Mouse (Mus musculus) MEL (cell line): ENCODE measurements around the gene Tnni3k. TPM values are rescaled to one million over a fixed set of nuclear protein-coding genes. Genes with fewer than 3 reads are reported as not detected.
A peak's percentile ranks its signal among the peaks of the same experiment; 100 is the strongest.

Source experiments
- DNase-seq: peaks from one replicate; pipeline ENCODE4 v3.0.0; 2011; ENCODE audit warnings: low read depth, low spot score
- H3K27ac ChIP-seq: 2 replicates; pipeline ENCODE4 v1.5.1; 2012; ENCODE audit warnings: low read depth, mild to moderate bottlenecking, control low read depth, low read length, moderate library complexity; ENCODE audit not compliant: control insufficient read depth
- H3K27me3 ChIP-seq, 2 experiments: fragments of 150-350 bp in 1 of 2; sonication (generic) in 1 of 2; 2 replicates each; pipeline ENCODE4 v1.6.1; 2012; ENCODE audit warnings: low read length in 2 of 2, mild to moderate bottlenecking in 2 of 2, improper control_type of control experiment in 1 of 2, moderate library complexity in 1 of 2; ENCODE audit not compliant: insufficient read depth in 2 of 2, control insufficient read depth in 1 of 2
- H3K36me3 ChIP-seq, 2 experiments: 2 replicates each; pipeline ENCODE4 v1.6.1; 2012 to 2014; ENCODE audit warnings: low read length in 2 of 2, improper control_type of control experiment in 1 of 2, inconsistent platforms in 1 of 2, mild to moderate bottlenecking in 1 of 2; ENCODE audit not compliant: insufficient read depth in 2 of 2, control insufficient read depth in 1 of 2
- H3K4me1 ChIP-seq, 2 experiments: fragments of 150-350 bp in 1 of 2; sonication (generic) in 1 of 2; 2 replicates each; pipeline ENCODE4 v1.6.1; 2012; ENCODE audit warnings: low read length in 2 of 2, improper control_type of control experiment in 1 of 2, mild to moderate bottlenecking in 1 of 2; ENCODE audit not compliant: insufficient read depth in 2 of 2, control insufficient read depth in 1 of 2
- H3K4me3 ChIP-seq, 2 experiments: fragments of 150-350 bp in 1 of 2; sonication (generic) in 1 of 2; 2 replicates each; pipeline ENCODE4 v1.5.1; 2012; ENCODE audit warnings: low read depth in 2 of 2, low read length in 2 of 2, mild to moderate bottlenecking in 2 of 2, moderate library complexity in 2 of 2, control low read depth in 1 of 2, improper control_type of control experiment in 1 of 2; ENCODE audit not compliant: control insufficient read depth in 1 of 2, insufficient read depth in 1 of 2
- H3K79me2 ChIP-seq: 2 replicates; pipeline ENCODE4 v1.6.1; 2012; ENCODE audit warnings: mild to moderate bottlenecking, low read length, moderate library complexity; ENCODE audit not compliant: control insufficient read depth, poor library complexity, insufficient read depth
- H3K9ac ChIP-seq: 2 replicates; pipeline ENCODE4 v1.6.1; 2012; ENCODE audit warnings: low read depth, mild to moderate bottlenecking, control low read depth, low read length, moderate library complexity; ENCODE audit not compliant: control insufficient read depth, poor library complexity, severe bottlenecking
- H3K9me3 ChIP-seq: fragments of 150-350 bp; sonication (generic); replicated peaks from 2 replicates; pipeline ENCODE4 v1.6.1; 2012; ENCODE audit warnings: mild to moderate bottlenecking, low read length, improper control_type of control experiment, moderate library complexity; ENCODE audit not compliant: insufficient read depth
- BHLHE40 ChIP-seq: IDR thresholded peaks from 2 replicates; pipeline ENCODE4 v1.6.1; 2012; ENCODE audit warnings: low read depth, mild to moderate bottlenecking, inconsistent platforms, low read length, improper control_type of control experiment, borderline replicate concordance
- CHD2 ChIP-seq: IDR thresholded peaks from 2 replicates; pipeline ENCODE4 v1.6.1; 2011; ENCODE audit warnings: low read length, improper control_type of control experiment
- CTCF ChIP-seq, 3 experiments: IDR thresholded peaks in 2 of 3; conservative IDR thresholded peaks in 1 of 3; 2 replicates each; pipeline ENCODE4 v1.5.1; 2011 to 2012; ENCODE audit warnings: low read length in 3 of 3, low read depth in 2 of 3, mild to moderate bottlenecking in 2 of 3, improper control_type of control experiment in 1 of 3, inconsistent platforms in 1 of 3, mixed read lengths in 1 of 3, moderate library complexity in 1 of 3; ENCODE audit not compliant: control insufficient read depth in 1 of 3, insufficient read depth in 1 of 3, poor library complexity in 1 of 3, severe bottlenecking in 1 of 3
- E2F4 ChIP-seq: IDR thresholded peaks from 2 replicates; pipeline ENCODE4 v1.6.1; 2011; ENCODE audit warnings: low read depth, low read length, improper control_type of control experiment, borderline replicate concordance
- GABPA ChIP-seq: IDR thresholded peaks from 2 replicates; pipeline ENCODE4 v1.6.1; 2012; ENCODE audit warnings: low read depth, mild to moderate bottlenecking, inconsistent platforms, low read length, improper control_type of control experiment, moderate library complexity
- GATA1 ChIP-seq: IDR thresholded peaks from 2 replicates; pipeline ENCODE4 v1.6.1; 2011; ENCODE audit warnings: low read depth, low read length, improper control_type of control experiment
- HCFC1 ChIP-seq: IDR thresholded peaks from 2 replicates; pipeline ENCODE4 v1.6.1; 2012; ENCODE audit warnings: low read depth, mild to moderate bottlenecking, inconsistent platforms, low read length, improper control_type of control experiment, moderate library complexity
- JUND ChIP-seq: IDR thresholded peaks from 2 replicates; pipeline ENCODE4 v1.6.1; 2011; ENCODE audit warnings: low read depth, mild to moderate bottlenecking, improper control_type of control experiment, low read length
- MEF2A ChIP-seq: IDR thresholded peaks from 2 replicates; pipeline ENCODE4 v1.6.1; 2014; ENCODE audit warnings: low read depth, mild to moderate bottlenecking, inconsistent platforms, low read length, improper control_type of control experiment; ENCODE audit not compliant: poor library complexity, insufficient replicate concordance, severe bottlenecking; ENCODE audit errors: extremely low read depth
- MXI1 ChIP-seq: IDR thresholded peaks from 2 replicates; pipeline ENCODE4 v1.6.1; 2011; ENCODE audit warnings: mild to moderate bottlenecking, low read depth, low read length, improper control_type of control experiment
- MYC ChIP-seq: IDR thresholded peaks from 2 replicates; pipeline ENCODE4 v1.6.1; 2011; ENCODE audit warnings: low read depth, mild to moderate bottlenecking, low read length, improper control_type of control experiment, moderate library complexity
- NRF1 ChIP-seq: IDR thresholded peaks from 2 replicates; pipeline ENCODE4 v1.6.1; 2014; ENCODE audit warnings: low read depth, mild to moderate bottlenecking, inconsistent platforms, low read length, improper control_type of control experiment, moderate library complexity; ENCODE audit not compliant: poor library complexity, insufficient read depth, severe bottlenecking
- POLR2A ChIP-seq, 2 experiments: IDR thresholded peaks; 2 replicates each; pipeline ENCODE4 v1.6.1; 2011 to 2012; ENCODE audit warnings: low read length in 2 of 2, mild to moderate bottlenecking in 2 of 2, control low read depth in 1 of 2, improper control_type of control experiment in 1 of 2, low read depth in 1 of 2, moderate library complexity in 1 of 2; ENCODE audit not compliant: control insufficient read depth in 1 of 2, insufficient read depth in 1 of 2, poor library complexity in 1 of 2
- POLR2AphosphoS2 ChIP-seq: IDR thresholded peaks from 2 replicates; pipeline ENCODE4 v1.6.1; 2011; ENCODE audit warnings: low read length, improper control_type of control experiment
- POLR2AphosphoS5 ChIP-seq: IDR thresholded peaks from 2 replicates; pipeline ENCODE4 v1.6.1; 2012; ENCODE audit warnings: low read depth, borderline replicate concordance, mild to moderate bottlenecking, inconsistent platforms, low read length, moderate library complexity, mixed read lengths
- RAD21 ChIP-seq: IDR thresholded peaks from 2 replicates; pipeline ENCODE4 v1.6.1; 2011; ENCODE audit warnings: mild to moderate bottlenecking, low read depth, low read length, improper control_type of control experiment
- SIN3A ChIP-seq: IDR thresholded peaks from 2 replicates; pipeline ENCODE4 v1.6.1; 2012; ENCODE audit warnings: low read length, improper control_type of control experiment, inconsistent platforms
- SMC3 ChIP-seq: IDR thresholded peaks from 2 replicates; pipeline ENCODE4 v1.6.1; 2011; ENCODE audit warnings: low read depth, low read length, improper control_type of control experiment
- TAL1 ChIP-seq: IDR thresholded peaks from 2 replicates; pipeline ENCODE4 v1.6.1; 2012; ENCODE audit warnings: mild to moderate bottlenecking, inconsistent platforms, low read length, moderate library complexity, mixed read lengths
- TCF12 ChIP-seq: IDR thresholded peaks from 2 replicates; pipeline ENCODE4 v1.6.1; 2014; ENCODE audit warnings: low read depth, mild to moderate bottlenecking, inconsistent platforms, low read length, improper control_type of control experiment, moderate library complexity
- UBTF ChIP-seq: IDR thresholded peaks from 2 replicates; pipeline ENCODE4 v1.6.1; 2012; ENCODE audit warnings: low read depth, mild to moderate bottlenecking, inconsistent platforms, low read length, improper control_type of control experiment, moderate library complexity, borderline replicate concordance; ENCODE audit not compliant: insufficient read depth
- ZC3H11A ChIP-seq: IDR thresholded peaks from 2 replicates; pipeline ENCODE4 v1.6.1; 2012; ENCODE audit warnings: low read depth, mild to moderate bottlenecking, inconsistent platforms, low read length, improper control_type of control experiment
- ZKSCAN1 ChIP-seq: IDR thresholded peaks from 2 replicates; pipeline ENCODE4 v1.6.1; 2012; ENCODE audit warnings: low read depth, mild to moderate bottlenecking, inconsistent platforms, low read length, improper control_type of control experiment, moderate library complexity
- ZMIZ1 ChIP-seq: IDR thresholded peaks from 2 replicates; pipeline ENCODE4 v1.6.1; 2012; ENCODE audit warnings: low read depth, mild to moderate bottlenecking, inconsistent platforms, low read length, improper control_type of control experiment, moderate library complexity
- ZNF384 ChIP-seq: IDR thresholded peaks from 2 replicates; pipeline ENCODE4 v1.6.1; 2012; ENCODE audit warnings: low read depth, mild to moderate bottlenecking, inconsistent platforms, low read length, improper control_type of control experiment
- polyA plus RNA-seq, 2 experiments: library from polyadenylated mRNA; stranded (reverse) in 1 of 2; unstranded in 1 of 2; fragments of >175 nt in 1 of 2; fragments of >200 nt in 1 of 2; gene quantifications; 2 replicates each; pipeline versions ENCODE4 v1.2.1 to v1.2.4; 2012; ENCODE audit warnings: low replicate concordance in 2 of 2, low read depth in 1 of 2; ENCODE audit not compliant: insufficient read length in 2 of 2, insufficient read depth in 1 of 2, missing spikeins in 1 of 2
- total RNA-seq: library from RNA; depleted of rRNA; stranded (reverse); fragments of 300-350 nt; gene quantifications from 2 replicates; pipeline ENCODE4 v1.2.3, GENCODE M21; 2012

Tnni3k gene
- total and polyA plus RNA-seq, 3 experiments = not detected

GRCm38 (mm10) chr3:154837861-154838260, 217.3 kb downstream of the Tnni3k start:
- TF ChIP-seq ZNF384 = no peak
- no peak for TF ChIP-seq TAL1
- no peak for TF ChIP-seq JUND
- TF ChIP-seq MYC = no peak
- no peak for TF ChIP-seq MXI1
- TF ChIP-seq UBTF = no peak
- TF ChIP-seq HCFC1 = no peak
- TF ChIP-seq MEF2A = no peak
- no peak for TF ChIP-seq SIN3A
- no peak for TF ChIP-seq ZC3H11A
- no peak for TF ChIP-seq POLR2A (IDR thresholded peaks at IDR 0.05; ENCODE audit: control insufficient read depth in 1 of 2, insufficient read depth in 1 of 2, low read depth in 1 of 2, low read length in 2 of 2, poor library complexity in 1 of 2)
- no peak for TF ChIP-seq BHLHE40
- TF ChIP-seq NRF1 = no peak
- TF ChIP-seq SMC3 = no peak
- TF ChIP-seq POLR2AphosphoS2 = no peak
- no peak for TF ChIP-seq POLR2AphosphoS5
- no peak for TF ChIP-seq GATA1
- no peak for TF ChIP-seq CTCF (IDR thresholded peaks at IDR 0.05 in 2 of 3, conservative IDR thresholded peaks at IDR 0.05 in 1 of 3; ENCODE audit: control insufficient read depth in 1 of 3, insufficient read depth in 1 of 3, low read depth in 2 of 3, low read length in 3 of 3, poor library complexity in 1 of 3, severe bottlenecking in 1 of 3)
- TF ChIP-seq ZMIZ1 = no peak
- no peak for TF ChIP-seq RAD21
- H3K4me3 ChIP-seq = no peak overlapping the region

GRCm38 (mm10) chr3:154836137-154836536, 219.1 kb downstream of the Tnni3k start:
- Histone ChIP-seq H3K27ac (no peak overlapping the region), H3K36me3 (no peaks in the 10 kb centered on the region), H3K4me1 (no peaks in the 10 kb centered on the region), H3K27me3 (no peaks in the 10 kb centered on the region), H3K4me3 (no peak overlapping the region), H3K79me2 (no peaks in the 10 kb centered on the region), H3K9me3 (no peaks in the 10 kb centered on the region), H3K9ac (no peak overlapping the region)
- TF ChIP-seq E2F4 = no peak
- TF ChIP-seq POLR2AphosphoS2 = no peak
- TF ChIP-seq GABPA = no peak
- TF ChIP-seq TCF12 = no peak
- TF ChIP-seq TAL1 = no peak
- no peak for TF ChIP-seq MXI1
- no peak for TF ChIP-seq POLR2AphosphoS5
- no peak for TF ChIP-seq ZKSCAN1
- TF ChIP-seq CHD2 = no peak
- peak; percentile 12 for DNase-seq

More at GRCm38 (mm10) chr3:154837861-154838260, 217.3 kb downstream of the Tnni3k start:
- Histone ChIP-seq H3K27me3 (no peaks in the 10 kb centered on the region), H3K4me1 (no peaks in the 10 kb centered on the region), H3K9ac (no peak overlapping the region), H3K27ac (no peak overlapping the region), H3K9me3 (no peaks in the 10 kb centered on the region), H3K79me2 (no peaks in the 10 kb centered on the region), H3K36me3 (no peaks in the 10 kb centered on the region)
- DNase-seq = no peak
